Mouse (Mus musculus) layer of hippocampus, adult 8-10 months (tissue): Measurements from ENCODE around the gene Kcnj9. TPM values are rescaled to one million over a fixed set of nuclear protein-coding genes. Genes with fewer than 3 reads are reported as not detected.

ENCODE experiments used
- DNase-seq, 2 experiments: peaks; one replicate each; pipeline ENCODE4 v3.0.0; 2022; ENCODE audit warnings: low spot score in 2 of 2
- total RNA-seq, 4 experiments: library from RNA; stranded (reverse); gene quantifications; 2 replicates each; pipeline ENCODE4 v1.2.4; 2022

Kcnj9 gene
- total RNA-seq, 4 experiments from 2014 or later: 66.5 to 88.7 (median 77.5) TPM

DNA sequence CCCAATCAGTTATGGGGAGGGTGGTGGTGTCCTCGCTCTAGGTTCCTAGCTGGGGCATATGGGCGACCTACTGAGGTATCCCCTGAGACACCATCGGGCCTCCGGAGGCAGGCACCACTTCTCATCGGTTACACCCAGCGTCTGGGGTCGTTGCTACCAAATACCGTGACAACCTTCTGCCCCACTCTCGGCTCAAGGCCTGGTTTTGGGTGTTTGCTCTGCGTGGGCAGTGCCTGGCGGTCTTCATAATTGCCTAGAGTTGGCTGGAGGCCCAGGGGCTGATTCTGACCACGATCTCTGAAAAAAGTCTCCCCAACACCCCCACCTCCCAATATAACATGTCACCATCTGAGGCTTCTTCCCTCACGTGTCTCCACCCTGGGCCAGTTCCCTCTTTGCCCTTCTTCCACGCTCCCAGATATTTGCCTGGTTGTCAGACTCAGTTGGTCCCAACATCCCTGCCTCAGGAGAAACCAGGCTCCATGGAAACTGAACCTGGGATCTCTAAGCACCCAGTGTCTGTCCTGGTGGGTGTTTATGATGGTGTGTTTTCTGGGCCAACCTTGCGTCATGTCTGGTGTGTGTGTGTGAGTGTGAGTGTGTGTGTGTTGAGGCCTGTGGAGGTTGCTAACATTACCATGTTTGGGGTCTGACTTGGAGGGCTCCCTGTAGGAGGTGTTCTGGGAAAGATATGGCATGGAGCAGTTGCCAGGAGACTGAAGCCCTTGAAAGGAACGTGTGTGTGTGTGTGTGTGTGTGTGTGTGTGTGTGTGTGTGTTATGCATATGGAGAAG, 16.2 kb downstream of the Kcnj9 start:
- peak; percentile 76 to 81 for DNase-seq

DNA sequence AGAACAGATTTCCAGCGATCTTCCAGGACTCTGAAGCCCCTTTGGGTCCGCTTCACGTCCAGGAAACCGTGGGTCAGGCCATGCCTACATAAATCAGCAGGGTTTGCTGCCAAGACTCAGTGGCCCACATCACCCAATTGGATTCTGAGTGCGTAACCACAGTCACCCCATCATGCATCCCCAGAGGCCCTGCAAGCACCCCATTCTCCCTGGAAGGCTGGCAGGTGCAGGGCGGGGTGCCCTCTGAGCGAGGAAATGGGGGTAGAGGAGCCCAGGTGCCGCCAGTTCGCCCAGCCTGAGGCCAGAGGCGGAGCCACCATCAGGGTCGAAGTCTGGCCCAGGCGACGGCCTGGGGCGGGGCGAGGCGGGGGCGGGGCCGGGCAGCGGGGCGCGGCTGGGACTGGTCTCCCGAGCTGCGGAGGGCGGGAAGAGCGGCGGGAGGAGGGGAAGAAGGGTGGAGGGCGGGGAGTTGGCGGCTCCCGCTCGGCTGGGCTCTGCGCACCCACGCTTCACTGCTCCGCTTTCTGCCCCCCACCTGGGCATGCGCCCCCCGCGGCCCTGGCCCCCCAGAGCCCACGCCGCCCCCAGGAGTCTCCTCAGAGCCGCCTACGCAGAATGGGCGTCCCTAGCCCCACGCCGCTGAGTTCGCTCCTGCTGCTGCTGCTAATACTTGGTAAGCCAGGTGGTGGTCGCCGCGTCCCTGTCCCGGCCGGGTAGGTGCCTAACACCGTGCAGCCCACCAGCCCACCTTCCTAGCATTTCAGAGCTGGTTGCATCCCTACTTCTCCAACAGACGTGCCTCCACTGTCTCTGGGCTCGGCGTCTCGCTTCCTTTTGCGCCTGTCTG, 17.0 kb downstream of the Kcnj9 start:
- peak in 1 of 2 experiments; percentile 66 for DNase-seq

DNA sequence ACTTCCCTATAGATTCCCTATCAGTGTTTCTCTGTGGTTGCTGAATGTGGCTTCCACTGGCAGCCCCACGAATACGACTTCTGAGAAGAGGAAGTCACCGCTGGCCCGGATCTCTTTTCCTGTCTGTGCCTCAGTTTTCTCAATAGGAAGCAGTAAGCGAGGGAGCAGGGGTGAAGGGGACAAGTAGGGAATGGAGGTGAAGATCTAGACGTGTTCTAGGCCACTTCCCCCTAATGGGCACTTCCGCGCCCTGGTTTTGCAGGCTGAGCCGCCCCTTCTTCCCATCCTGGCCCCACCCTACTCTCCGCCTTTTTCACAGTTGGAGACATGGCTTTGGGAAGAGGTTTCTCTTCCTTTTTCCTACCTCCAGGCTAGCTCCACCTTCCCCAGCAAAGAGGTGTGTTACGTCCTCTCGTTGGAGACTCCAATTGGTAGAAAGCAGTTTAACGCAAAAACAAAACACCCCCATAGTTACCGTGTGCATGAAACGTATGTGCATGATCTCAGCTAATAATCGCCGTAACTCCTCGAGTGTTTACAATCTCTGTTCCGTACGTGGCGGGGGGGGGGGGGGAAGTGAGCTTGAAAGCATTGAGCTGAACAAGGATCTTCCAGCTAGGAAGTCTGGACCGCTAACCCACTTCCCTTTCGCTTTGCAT, 17.7 kb downstream of the Kcnj9 start:
- peak in 1 of 2 experiments; percentile 61 for DNase-seq

DNA sequence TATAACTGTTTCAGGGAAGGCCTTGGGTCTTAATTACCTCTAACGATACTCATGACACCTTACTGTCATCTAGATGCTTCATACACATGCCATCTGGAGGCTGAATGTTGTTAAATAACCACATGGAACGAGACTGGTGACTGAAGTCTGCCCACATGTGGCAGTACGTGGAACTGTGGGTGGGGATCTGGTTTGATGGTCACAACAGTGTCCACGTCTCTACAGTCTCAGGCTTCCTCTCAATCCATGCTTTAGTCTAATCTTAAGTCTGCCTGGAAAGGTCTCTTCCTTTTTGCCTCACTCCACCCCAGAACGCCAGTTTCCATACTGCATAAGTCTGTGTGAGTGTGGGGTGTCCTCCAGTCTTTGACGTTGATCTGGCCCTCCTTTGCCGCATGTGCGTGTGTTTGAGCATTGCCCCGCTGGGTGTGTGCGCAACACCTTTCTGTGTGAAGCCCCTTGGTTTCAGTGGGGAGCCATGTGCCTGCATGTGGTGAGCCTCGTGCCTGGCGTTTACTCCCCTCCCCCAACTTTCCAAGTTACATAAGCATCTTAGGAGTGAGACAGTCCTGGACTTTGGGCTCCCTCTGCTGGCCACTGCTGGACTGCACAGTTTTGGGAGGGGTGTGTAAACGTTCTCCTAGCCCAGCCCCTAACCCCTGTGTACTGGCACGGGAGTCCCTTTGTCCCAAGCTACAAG, 19.3 kb downstream of the Kcnj9 start:
- peak; percentile 90 to 93 for DNase-seq

DNA sequence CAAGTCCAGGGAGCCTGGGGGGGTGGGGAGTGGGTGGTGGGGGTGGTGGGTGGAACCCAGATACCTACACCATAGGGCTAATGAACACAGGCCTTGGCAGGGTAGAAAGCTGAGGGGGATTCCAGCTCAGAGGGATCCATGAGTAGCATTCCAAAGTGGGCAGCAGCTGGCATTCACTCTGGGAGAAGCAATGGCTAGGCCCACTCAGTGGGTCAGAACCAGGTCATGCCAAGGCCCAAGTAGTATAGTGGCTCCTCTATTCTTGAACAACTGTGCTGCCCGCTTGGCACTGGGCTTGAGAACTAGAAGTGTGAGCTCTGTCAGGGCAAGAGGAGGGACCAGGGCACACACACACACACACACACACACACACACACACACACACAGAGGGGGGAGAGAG, 20.7 kb downstream of the Kcnj9 start:
- no peak for DNase-seq

DNA sequence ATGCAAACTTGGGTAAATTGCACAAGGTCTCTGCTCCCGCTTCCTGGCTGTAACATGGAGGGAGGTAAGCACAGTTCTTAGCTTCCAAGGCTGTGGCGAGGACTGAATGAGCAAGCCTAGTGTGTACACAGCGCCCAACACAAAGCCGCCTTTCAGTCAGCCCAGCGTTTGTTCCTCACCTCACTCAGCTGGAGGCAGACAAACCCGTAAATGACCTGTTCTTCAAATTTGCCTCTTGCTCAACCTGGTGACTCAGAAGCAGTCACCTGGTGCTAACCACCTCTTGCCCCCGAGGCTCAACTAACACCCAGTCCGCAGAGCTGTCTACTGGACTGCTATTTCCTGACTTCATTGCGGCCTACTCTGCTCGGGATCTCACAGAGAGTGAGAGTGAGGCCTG, 21.2 kb downstream of the Kcnj9 start:
- no peak for DNase-seq

DNA sequence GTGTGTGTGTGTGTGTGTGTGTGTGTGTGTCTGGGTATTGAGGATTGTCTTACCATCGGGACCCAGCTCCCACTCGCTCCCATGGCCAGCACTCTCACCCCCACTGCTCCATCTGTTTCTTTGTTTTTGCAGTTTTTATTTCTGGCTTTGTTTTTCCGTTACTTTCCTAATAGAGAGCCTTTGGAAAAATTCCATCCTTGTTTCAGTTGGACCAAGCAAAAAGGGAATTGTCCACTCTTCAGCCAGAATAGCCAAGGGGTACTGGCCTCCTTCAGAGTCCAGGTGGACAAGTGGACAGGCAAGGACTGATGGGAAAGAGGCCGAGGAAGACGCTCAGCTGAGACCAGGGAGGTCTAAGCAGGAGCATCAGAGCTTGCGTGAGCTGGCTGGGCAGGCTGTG, 22.2 kb downstream of the Kcnj9 start:
- DNase-seq: no peak

DNA sequence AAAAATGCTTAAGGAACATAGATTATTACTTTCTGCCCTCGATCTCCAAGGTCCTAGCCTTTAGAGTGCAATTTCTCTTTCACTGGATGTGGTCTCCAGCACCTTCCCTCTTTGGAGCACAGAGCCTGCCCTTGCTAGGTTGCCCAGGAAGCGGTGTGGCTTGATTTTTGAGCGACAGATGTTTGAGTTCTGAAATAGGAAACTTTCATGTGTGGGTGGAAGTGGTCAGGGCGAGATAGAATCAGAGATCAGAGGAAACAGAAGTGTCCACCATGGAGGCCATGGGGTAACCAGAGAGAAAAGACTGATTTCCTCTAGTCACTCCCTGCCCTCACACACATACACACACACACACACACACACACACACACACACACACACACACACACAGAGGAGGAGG, 22.9 kb downstream of the Kcnj9 start:
- DNase-seq: no peak

DNA sequence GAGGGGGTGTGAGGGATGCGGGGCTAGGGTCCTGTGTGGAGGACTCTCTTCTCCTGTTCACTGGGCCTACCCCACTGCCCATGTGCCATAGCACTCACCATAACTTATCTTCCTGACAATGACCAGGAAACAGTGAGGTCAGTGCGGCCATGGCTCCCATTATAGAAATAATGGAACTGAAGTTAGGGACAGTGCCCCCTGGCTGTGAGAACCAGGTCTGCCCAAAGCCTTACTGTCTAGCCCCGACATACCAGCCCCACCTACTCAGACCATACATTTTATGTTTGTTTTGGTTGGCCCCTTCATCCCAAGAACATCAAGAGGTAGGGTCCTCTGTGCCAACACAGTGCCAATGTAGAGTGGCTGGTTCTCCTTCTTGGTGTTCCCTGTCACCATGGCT, 23.5 kb downstream of the Kcnj9 start:
- DNase-seq: no peak

DNA sequence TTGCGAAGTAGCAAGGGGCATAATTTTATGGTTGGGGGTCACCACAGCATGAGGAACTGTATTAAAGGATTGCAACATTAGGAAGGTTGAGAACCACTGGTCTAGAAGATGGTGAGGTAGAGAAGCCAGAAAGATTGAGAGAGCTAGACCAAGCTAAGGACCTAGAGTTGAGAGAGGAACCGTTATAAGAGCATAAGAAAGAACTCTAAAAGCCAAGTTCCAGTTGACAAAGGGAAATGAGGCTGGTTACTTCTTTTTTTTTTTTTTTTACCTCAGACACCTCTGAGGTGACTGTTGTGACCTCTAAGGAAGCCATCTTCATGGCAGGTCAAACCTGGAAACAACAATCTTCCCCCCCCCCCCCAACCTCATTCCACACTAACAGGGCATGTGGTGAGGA, 24.0 kb downstream of the Kcnj9 start:
- no peak for DNase-seq

DNA sequence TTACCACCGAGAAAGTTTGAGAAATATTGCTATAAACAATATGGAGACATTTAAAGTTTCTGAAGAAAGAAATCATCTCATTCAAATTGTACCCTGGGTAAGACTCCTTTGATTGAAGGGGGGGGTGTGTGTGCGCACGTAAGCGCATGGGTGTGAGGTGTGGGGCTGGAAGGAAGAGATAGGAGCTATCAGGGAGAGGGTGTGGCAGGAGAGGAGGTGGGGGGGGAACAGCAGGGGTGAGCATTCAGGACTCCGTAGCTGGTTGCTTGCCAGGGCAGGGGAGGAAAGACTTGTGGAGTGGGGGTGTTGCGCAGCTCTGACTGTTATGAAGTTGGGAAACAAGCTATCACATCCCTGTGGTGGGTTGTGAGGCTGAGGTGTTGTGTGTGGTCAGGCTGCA, 24.7 kb downstream of the Kcnj9 start:
- no peak for DNase-seq

DNA sequence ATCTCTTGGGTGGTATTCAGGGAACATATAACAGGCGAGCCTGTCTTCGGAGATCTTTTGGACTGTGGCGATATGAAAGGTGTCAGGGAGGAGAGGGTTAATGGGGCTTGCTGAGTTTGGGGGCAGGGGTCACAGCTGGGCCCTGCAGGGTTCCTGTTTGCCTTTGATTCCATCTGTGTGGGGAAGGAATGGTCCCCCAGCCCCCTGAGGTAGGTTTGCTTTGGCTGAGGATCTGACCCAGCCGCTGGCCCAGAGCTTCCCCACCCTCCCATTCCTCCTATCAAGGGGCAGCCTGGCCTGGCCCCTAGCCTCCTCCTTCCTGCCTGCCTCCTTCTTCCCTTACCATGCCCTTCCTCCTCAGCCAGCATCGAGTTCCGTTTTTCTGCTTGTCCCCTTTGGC, 26.3 kb downstream of the Kcnj9 start:
- no peak for DNase-seq

DNA sequence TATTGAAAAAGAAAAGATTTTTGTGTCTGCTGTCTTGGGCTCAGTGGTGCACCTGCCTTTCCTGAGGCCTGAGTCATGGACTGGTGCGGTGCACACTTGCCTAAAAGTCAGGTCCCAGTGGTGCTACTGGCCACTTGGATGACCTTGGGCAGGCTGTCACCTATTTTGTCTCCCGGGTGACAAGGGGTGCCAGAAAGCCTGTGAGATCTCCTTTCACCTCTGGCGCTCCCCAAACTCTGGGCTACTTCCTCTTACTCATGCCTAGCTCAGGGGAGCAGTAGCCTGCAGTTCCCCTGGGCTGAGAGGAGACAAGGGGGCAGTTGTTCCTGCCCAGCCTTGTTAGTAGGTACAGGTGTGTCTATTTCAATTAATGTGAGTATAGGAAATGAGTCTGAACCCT, 26.8 kb downstream of the Kcnj9 start:
- DNase-seq: no peak

DNA sequence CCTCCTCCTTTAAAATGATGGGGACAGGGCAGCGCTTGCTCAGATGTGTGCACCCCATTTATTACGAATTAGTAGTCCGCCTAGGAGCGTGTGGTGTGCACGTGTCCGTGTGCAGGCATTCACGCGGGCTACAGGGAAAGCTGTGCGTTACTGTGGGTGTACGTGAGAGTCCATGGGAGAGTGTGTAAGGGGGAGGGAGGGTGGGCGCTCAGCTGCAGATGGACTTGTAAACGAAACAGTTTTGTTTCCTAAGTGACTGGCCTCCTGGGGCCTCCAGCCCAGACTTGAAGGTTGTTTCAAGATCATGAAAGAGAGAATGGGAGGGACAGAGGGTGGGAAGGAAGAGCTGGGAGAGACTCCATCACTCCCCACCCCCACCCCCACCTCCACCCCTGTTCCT, 27.9 kb downstream of the Kcnj9 start:
- no peak for DNase-seq

DNA sequence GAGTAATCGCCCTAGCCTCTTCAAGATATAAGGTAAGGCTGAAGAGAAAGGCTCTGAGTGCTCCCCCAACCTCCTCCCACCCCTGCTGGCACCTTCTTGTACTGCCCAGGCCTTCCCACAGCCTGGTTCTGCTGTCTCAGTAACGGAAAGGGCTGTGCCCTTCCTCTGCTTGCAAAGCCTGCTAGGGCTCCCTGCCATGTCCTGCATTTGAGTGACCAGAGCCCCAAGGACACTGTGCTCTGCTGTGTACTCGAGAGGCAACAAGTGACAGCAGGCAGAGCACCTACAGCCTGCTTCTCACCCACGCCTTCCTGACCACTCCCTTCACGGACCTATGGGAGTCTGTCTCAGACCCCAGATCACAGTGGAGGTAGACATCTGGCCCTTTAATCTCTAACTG, 28.9 kb downstream of the Kcnj9 start:
- no peak for DNase-seq

DNA sequence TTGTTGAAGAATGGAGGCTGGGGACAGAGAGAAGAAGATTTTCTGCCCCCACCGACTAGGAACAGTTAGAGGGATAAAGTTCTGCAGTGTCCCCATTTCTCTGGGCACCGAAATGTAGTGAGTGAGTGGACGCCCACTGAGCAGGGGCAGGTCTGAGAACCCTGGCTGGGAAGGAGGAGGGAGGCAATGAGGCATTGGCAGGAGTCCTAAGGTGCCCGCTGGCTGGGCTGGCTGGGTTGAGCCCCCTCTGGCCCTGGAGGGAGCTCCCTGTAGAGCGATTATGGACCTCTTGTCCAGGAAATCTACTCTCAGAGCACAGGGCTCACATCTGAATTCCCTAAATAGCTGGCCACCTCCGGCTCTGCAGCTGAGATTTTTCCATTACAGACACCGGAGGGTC, 29.6 kb downstream of the Kcnj9 start:
- no peak for DNase-seq

DNA sequence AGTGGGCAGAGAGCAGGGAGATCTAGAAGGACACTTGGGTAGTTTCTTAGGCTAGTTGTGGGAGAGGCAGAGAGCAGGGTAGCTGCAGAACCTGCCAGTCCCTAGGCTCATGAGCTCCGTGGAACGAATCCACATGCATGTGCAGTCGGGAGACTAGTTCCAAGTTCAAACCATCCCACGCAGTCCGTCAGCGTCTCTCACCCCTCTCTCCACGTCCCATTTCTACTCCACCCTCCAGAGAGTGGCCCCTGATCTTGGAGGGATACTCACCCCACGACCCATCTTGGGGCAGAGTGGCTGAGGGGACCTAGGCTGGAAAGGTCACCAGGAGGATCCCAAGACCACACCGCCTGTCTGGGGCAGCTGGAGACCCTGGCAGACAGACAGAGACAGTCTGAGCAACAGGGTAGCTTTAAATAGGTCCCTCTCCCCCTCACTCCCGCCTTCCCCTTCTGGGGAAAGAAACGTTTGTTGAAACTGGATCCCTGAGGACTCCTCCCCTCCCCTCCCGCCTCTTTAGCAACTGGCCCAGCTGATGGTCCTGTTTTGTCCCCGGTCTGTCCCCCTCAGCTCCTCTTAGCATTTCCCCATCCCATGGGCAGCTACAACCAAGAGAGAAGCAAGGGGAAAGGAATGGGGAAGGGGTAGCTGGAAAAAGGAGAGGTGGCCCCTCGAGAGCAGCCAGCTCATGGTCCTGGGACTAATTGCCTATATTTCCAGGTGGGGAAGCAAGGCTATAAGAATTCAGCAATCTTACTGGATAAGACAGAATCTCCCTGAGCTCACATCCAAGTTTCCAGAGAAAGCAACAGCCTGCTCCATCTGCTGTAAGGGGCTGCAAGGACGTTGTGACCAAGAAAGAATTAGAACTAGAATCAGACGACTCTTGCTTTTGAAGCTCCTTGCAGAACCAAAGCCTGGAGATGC, 31.2 kb downstream of the Kcnj9 start, which contains the start of gene Atp1a2:
TSS of gene Atp1a2 (minus strand) at position 454 of the 927 bp plus-strand sequence.
- DNase-seq: no peak

DNA sequence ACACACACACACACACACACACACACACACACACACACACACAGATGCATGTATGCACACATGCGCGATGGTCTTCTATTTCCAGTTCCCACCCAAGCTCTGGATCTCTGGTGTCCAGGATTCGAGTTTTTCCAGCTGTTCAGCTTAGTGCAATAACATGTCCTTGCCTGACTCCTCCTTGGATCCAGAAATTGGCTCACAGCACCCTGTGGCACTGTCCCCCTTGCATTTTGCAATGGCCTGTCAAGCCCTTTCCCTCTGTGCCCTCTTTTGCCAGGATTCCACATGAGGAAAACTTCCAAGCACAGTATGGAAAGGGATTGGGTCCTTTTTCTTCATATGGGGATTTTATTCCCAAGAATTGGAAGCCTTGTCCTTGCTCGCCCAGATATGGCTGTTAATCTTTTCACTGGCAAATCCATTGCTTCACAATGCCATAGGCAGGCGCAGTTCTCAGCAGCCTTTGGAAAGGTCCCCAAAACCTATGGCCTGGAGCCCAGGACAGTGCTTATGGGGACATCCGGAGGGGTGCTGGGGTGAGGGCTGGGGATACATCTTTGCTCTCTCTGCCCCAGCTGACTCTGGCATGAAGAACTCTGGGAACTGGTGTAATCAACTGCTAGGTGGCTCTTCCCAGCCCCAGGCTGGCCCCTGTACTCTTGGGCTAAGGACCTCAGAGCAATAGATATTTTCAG, 32.2 kb downstream of the Kcnj9 start:
- no peak for DNase-seq

DNA sequence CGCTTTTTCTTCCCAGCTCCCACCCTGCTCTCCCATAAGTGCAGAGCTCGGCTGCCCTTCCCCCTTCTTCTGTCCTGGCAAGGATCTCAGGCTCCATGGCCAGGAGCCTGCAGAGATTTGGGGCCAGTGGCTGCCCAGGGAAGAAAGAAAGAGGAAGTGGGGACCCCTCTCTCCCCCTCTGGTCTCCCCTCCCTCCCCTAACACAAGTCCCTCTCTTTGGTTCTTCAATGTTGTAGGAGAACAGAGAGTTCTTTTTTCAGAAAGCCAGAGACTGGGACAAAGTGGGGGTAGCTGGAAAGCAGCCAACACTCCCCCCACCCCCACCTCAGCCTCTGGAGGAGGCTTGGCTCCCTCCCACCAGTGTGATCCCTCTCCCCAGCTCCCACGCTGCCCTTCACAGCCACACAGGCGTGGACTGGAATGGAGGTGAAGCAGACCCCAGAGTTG, 33.3 kb downstream of the Kcnj9 start:
- no peak for DNase-seq

DNA sequence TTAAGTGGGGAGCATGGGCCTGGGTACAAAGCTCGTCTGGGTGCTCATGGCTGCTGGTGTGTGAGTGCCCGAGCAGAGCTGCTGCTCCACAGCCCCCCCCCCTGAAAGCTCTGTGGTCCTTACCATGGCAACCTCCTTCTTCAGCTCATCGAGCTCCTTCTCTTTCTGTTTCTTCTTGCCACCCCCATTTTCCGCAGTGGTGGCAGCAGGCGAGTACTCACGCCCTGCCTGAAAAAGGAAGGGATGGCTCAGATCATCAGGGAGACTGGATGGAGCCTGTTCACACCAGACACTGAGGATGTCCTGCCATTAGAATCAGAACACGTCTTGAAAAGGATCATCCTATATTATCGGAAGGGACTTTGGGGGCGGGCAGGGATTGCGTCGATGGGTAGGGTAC, 35.7 kb downstream of the Kcnj9 start:
- no peak for DNase-seq
